Mouse (Mus musculus): ENCODE measurements around the gene Fam89b. TPM values are rescaled to one million over a fixed set of nuclear protein-coding genes. Genes with fewer than 3 reads are reported as not detected.

Gene Fam89b
- polyA plus RNA-seq, 1 experiment from 2014 or later: 29.7 TPM

GRCm38 (mm10) chr19:5684985-5685384 is 44.5 kb downstream of the Fam89b start:
- no peaks in the 10 kb centered on the region for H3K27me3 ChIP-seq (ENCODE audit: control insufficient read depth, insufficient read depth, low read depth, low read length)
- H3K4me2 ChIP-seq (ENCODE audit: low read depth, low read length): no peak overlapping the region
- H3K4me3 ChIP-seq (ENCODE audit: low read depth, low read length): no peak overlapping the region
- WGBS (ENCODE audit: insufficient replicate concordance): 90% methylated on average over 13 of the region's 13 CpGs
- no peak for ATAC-seq (ENCODE audit: low read depth)
- peaks cover 39% of the 10 kb centered on the region for H3K36me3 ChIP-seq (ENCODE audit: control insufficient read depth, insufficient read depth)
- H3K9ac ChIP-seq (ENCODE audit: low read depth, low read length): no peak overlapping the region
- H3K9me3 ChIP-seq (replicated peaks; ENCODE audit: control insufficient read depth, low read length): no peaks in the 10 kb centered on the region
- H3K4me1 ChIP-seq (ENCODE audit: control insufficient read depth, low read depth, low read length): peaks cover 27% of the 10 kb centered on the region
- no peak overlapping the region for H3K27ac ChIP-seq (ENCODE audit: low read length)

- Histone ChIP-seq H3K4me3 (ENCODE audit: low read depth, low read length) (no peak overlapping the region), H3K9ac (ENCODE audit: low read depth, low read length) (no peak overlapping the region), H3K27ac (ENCODE audit: low read length) (no peak overlapping the region), H3K27me3 (ENCODE audit: control insufficient read depth, insufficient read depth, low read depth, low read length) (no peaks in the 10 kb centered on the region), H3K4me1 (ENCODE audit: control insufficient read depth, low read depth, low read length) (peaks cover 25% of the 10 kb centered on the region), H3K4me2 (ENCODE audit: low read depth, low read length) (no peak overlapping the region), H3K36me3 (ENCODE audit: control insufficient read depth, insufficient read depth) (peaks cover 42% of the 10 kb centered on the region), H3K9me3 (replicated peaks; ENCODE audit: control insufficient read depth, low read length) (no peaks in the 10 kb centered on the region)
- ATAC-seq (ENCODE audit: low read depth): no peak
- WGBS (ENCODE audit: insufficient replicate concordance): 86% methylated on average over 12 of the region's 12 CpGs
Observed at GRCm38 (mm10) chr19:5684236-5684635, 45.2 kb downstream of the Fam89b start.

GRCm38 (mm10) chr19:5680432-5680831 is 49.0 kb downstream of the Fam89b start:
- Histone ChIP-seq H3K36me3 (ENCODE audit: control insufficient read depth, insufficient read depth) (peaks cover 60% of the 10 kb centered on the region), H3K27me3 (ENCODE audit: control insufficient read depth, insufficient read depth, low read depth, low read length) (no peaks in the 10 kb centered on the region), H3K4me3 (ENCODE audit: low read depth, low read length) (no peak overlapping the region), H3K9me3 (replicated peaks; ENCODE audit: control insufficient read depth, low read length) (no peaks in the 10 kb centered on the region), H3K27ac (ENCODE audit: low read length) (no peak overlapping the region), H3K9ac (ENCODE audit: low read depth, low read length) (no peak overlapping the region), H3K4me1 (ENCODE audit: control insufficient read depth, low read depth, low read length) (no peaks in the 10 kb centered on the region), H3K4me2 (ENCODE audit: low read depth, low read length) (no peak overlapping the region)
- no peak for ATAC-seq (ENCODE audit: low read depth)
- 86% methylated on average over 4 of the region's 4 CpGs for WGBS (ENCODE audit: insufficient replicate concordance)

Small RNAs within 50 kb of the gene (microRNA-seq; reads per million reads assigned to microRNA genes)
- not detected for gene Mir6987

Other genes starting within 250 kb of the Fam89b start
- gene Mus81, start 241.3 kb downstream of the Fam89b start, polyA plus RNA-seq (2015; fragmentation: Nextera tagmentation; extraction: Ambion mirVana): 12.7 and 15.6 TPM in 2 replicates
- gene Cfl1, start 239.2 kb downstream of the Fam89b start, polyA plus RNA-seq (2015; fragmentation: Nextera tagmentation; extraction: Ambion mirVana): 930 and 955 TPM in 2 replicates
- 0.09 and 0.14 TPM in 2 replicates for gene 1700020D05Rik, start 225.9 kb downstream of the Fam89b start, polyA plus RNA-seq (2015; fragmentation: Nextera tagmentation; extraction: Ambion mirVana)
- gene Snx32, start 219.1 kb downstream of the Fam89b start, polyA plus RNA-seq (2015; fragmentation: Nextera tagmentation; extraction: Ambion mirVana): 5.7 and 7.2 TPM in 2 replicates
- 0.04 and 0.31 TPM in 2 replicates for gene Ovol1, start 169.0 kb downstream of the Fam89b start, polyA plus RNA-seq (2015; fragmentation: Nextera tagmentation; extraction: Ambion mirVana)
- 3.5 and 4.4 TPM in 2 replicates for gene Ap5b1, start 161.6 kb downstream of the Fam89b start, polyA plus RNA-seq (2015; fragmentation: Nextera tagmentation; extraction: Ambion mirVana)
- 92.2 and 115 TPM in 2 replicates for gene Rnaseh2c, start 127.8 kb downstream of the Fam89b start, polyA plus RNA-seq (2015; fragmentation: Nextera tagmentation; extraction: Ambion mirVana)
- 15.9 and 16.4 TPM in 2 replicates for gene Kat5, start 119.4 kb downstream of the Fam89b start, polyA plus RNA-seq (2015; fragmentation: Nextera tagmentation; extraction: Ambion mirVana)
- gene Rela, start 92.2 kb downstream of the Fam89b start, polyA plus RNA-seq (2015; fragmentation: Nextera tagmentation; extraction: Ambion mirVana): 21.6 and 23.6 TPM in 2 replicates
- 19.7 and 22.3 TPM in 2 replicates for gene Sipa1, start 65.9 kb downstream of the Fam89b start, polyA plus RNA-seq (2015; fragmentation: Nextera tagmentation; extraction: Ambion mirVana)
- gene Map3k11, start 40.9 kb downstream of the Fam89b start, polyA plus RNA-seq (2015; fragmentation: Nextera tagmentation; extraction: Ambion mirVana): 12.9 and 15.2 TPM in 2 replicates
- gene Pcnx3, start 40.7 kb downstream of the Fam89b start, polyA plus RNA-seq (2015; fragmentation: Nextera tagmentation; extraction: Ambion mirVana): 8.2 and 9.7 TPM in 2 replicates
- 0.14 TPM in 2 replicates for gene Kcnk7, start 25.3 kb downstream of the Fam89b start, polyA plus RNA-seq (2015; fragmentation: Nextera tagmentation; extraction: Ambion mirVana)
- 104 and 105 TPM in 2 replicates for gene Ehbp1l1, start 3.3 kb downstream of the Fam89b start, polyA plus RNA-seq (2015; fragmentation: Nextera tagmentation; extraction: Ambion mirVana)
- gene Ltbp3, start 11.3 kb upstream of the Fam89b start, polyA plus RNA-seq (2015; fragmentation: Nextera tagmentation; extraction: Ambion mirVana): 0.74 and 4.6 TPM in 2 replicates
- 19.3 and 21.5 TPM in 2 replicates for gene Scyl1, start 41.8 kb upstream of the Fam89b start, polyA plus RNA-seq (2015; fragmentation: Nextera tagmentation; extraction: Ambion mirVana)
- gene Frmd8, start 145.6 kb upstream of the Fam89b start, polyA plus RNA-seq (2015; fragmentation: Nextera tagmentation; extraction: Ambion mirVana): 13.9 and 14.0 TPM in 2 replicates
- 6.3 and 6.9 TPM in 2 replicates for gene Slc25a45, start 148.2 kb upstream of the Fam89b start, polyA plus RNA-seq (2015; fragmentation: Nextera tagmentation; extraction: Ambion mirVana)
- gene Tigd3, start 164.5 kb upstream of the Fam89b start, polyA plus RNA-seq (2015; fragmentation: Nextera tagmentation; extraction: Ambion mirVana): 2.3 and 2.6 TPM in 2 replicates
- gene Dpf2, start 183.4 kb upstream of the Fam89b start, polyA plus RNA-seq (2015; fragmentation: Nextera tagmentation; extraction: Ambion mirVana): 48.4 and 52.8 TPM in 2 replicates
- 2.9 and 3.6 TPM in 2 replicates for gene Cdc42ep2, start 195.2 kb upstream of the Fam89b start, polyA plus RNA-seq (2015; fragmentation: Nextera tagmentation; extraction: Ambion mirVana)
- gene Pola2, start 234.5 kb upstream of the Fam89b start, polyA plus RNA-seq (2015; fragmentation: Nextera tagmentation; extraction: Ambion mirVana): 47.2 and 48.6 TPM in 2 replicates

Data from liver, embryonic 16.5 days (tissue).